Mouse (Mus musculus): ENCODE results near the gene D230025D16Rik. TPM values are rescaled to one million over a fixed set of nuclear protein-coding genes. Genes with fewer than 3 reads are reported as not detected.

The D230025D16Rik gene
- polyA plus RNA-seq, 1 experiment from 2014 or later: 14.8 TPM

DNA sequence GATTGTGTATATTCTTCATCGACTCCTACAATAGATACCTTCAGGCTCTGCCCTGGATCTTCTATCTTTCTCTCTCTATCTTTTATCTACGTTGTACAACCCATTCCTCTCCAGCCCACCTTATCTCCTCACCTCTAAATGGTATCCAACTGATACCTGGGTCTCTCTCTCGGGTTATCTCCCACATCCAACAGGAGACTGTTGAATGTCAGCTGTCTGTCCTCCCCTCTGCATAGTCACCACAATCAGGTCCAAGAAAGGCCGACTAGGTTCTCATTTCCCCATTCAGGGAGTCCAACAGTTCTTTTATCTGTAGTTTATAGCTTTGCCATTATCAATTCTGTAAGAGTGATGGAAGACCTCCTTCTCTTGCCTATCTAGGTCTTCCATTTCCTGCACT is 57.3 kb downstream of the D230025D16Rik start:
- Histone ChIP-seq H3K27ac (ENCODE audit: low read depth, low read length) (no peak overlapping the region), H3K4me1 (replicated peaks; ENCODE audit: control insufficient read depth, insufficient read depth, low read length) (no peaks in the 10 kb centered on the region; the same call in 1 of the 2 replicates), H3K36me3 (ENCODE audit: control insufficient read depth, insufficient read depth) (no peaks in the 10 kb centered on the region), H3K9me3 (ENCODE audit: control insufficient read depth) (no peaks in the 10 kb centered on the region), H3K4me3 (ENCODE audit: low read depth, low read length) (no peak overlapping the region), H3K4me2 (replicated peaks; ENCODE audit: low read depth) (no peak overlapping the region), H3K27me3 (replicated peaks; ENCODE audit: control insufficient read depth, insufficient read depth, low read length) (peaks cover 19% of the 10 kb centered on the region), H3K9ac (ENCODE audit: low read depth, low read length) (no peak overlapping the region)
- WGBS: 83% methylated on average over 4 of the region's 4 CpGs
- no peak for ATAC-seq
- TF ChIP-seq CTCF (IDR thresholded peaks at IDR 0.05; ENCODE audit: low read depth): no peak

DNA sequence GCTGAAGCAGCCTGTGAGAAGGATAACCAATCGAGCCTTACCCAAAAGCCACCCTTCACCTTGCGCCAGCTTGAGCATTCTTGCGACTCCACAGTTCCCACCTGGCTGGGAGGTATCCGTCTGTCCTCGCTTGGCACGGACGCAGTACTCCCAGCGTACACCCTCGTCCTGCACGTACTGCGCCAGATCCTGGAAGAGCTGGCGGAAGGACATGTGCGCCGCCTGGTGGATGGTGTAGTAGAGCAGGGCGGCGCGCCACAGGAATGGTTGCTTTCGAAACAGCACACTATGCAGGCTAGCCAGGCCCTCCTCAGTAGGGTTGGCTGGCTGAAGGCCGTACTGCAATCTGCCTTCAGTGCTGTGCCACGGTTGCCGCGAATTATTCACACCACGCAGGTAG is 58.1 kb downstream of the D230025D16Rik start:
- no peaks in the 10 kb centered on the region; the same call in 1 of the 2 replicates for H3K4me1 ChIP-seq (replicated peaks; ENCODE audit: control insufficient read depth, insufficient read depth, low read length)
- WGBS: 39% methylated on average over 23 of the region's 23 CpGs
- H3K4me3 ChIP-seq (ENCODE audit: low read depth, low read length): no peak overlapping the region
- no peak overlapping the region for H3K9ac ChIP-seq (ENCODE audit: low read depth, low read length)
- H3K27ac ChIP-seq (ENCODE audit: low read depth, low read length): no peak overlapping the region
- peaks cover 16% of the 10 kb centered on the region for H3K27me3 ChIP-seq (replicated peaks; ENCODE audit: control insufficient read depth, insufficient read depth, low read length)
- no peaks in the 10 kb centered on the region for H3K9me3 ChIP-seq (ENCODE audit: control insufficient read depth)
- no peak overlapping the region; the same call in 1 of the 2 replicates for H3K4me2 ChIP-seq (replicated peaks; ENCODE audit: low read depth)
- no peaks in the 10 kb centered on the region for H3K36me3 ChIP-seq (ENCODE audit: control insufficient read depth, insufficient read depth)
- ATAC-seq: peak; percentile 60
- TF ChIP-seq CTCF (IDR thresholded peaks at IDR 0.05; ENCODE audit: low read depth): peak; percentile 96

DNA sequence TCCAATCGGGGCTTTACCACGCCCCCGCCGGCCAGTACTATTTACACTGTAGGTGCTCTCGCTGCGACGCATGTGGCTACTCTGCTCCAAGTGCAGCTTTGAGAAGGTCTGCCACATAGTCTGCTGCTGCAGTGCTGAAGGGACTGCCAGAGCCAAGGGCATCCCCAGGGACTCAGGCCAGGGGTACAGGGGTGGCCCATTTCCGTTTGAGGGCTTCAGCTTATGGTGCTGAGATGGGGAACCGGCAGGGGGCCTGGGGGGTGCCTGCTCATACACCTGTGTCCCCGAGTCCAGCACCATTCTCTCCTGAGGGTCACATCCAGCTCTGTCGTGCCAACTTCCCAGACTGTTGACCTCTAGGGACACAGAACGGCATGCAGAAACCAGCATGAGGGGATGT is 60.6 kb downstream of the D230025D16Rik start:
- H3K9ac ChIP-seq (ENCODE audit: low read depth, low read length): no peak overlapping the region
- H3K4me3 ChIP-seq (ENCODE audit: low read depth, low read length): no peak overlapping the region
- no peaks in the 10 kb centered on the region for H3K36me3 ChIP-seq (ENCODE audit: control insufficient read depth, insufficient read depth)
- TF ChIP-seq CTCF (IDR thresholded peaks at IDR 0.05; ENCODE audit: low read depth): no peak
- H3K27ac ChIP-seq (ENCODE audit: low read depth, low read length): no peak overlapping the region
- ATAC-seq: no peak
- 49% methylated on average over 12 of the region's 12 CpGs for WGBS
- H3K9me3 ChIP-seq (ENCODE audit: control insufficient read depth): no peaks in the 10 kb centered on the region
- no peak overlapping the region for H3K4me2 ChIP-seq (replicated peaks; ENCODE audit: low read depth)
- peaks cover 9% of the 10 kb centered on the region for H3K27me3 ChIP-seq (replicated peaks; ENCODE audit: control insufficient read depth, insufficient read depth, low read length)
- H3K4me1 ChIP-seq (replicated peaks; ENCODE audit: control insufficient read depth, insufficient read depth, low read length): peaks cover 11% of the 10 kb centered on the region; the same call in 1 of the 2 replicates

DNA sequence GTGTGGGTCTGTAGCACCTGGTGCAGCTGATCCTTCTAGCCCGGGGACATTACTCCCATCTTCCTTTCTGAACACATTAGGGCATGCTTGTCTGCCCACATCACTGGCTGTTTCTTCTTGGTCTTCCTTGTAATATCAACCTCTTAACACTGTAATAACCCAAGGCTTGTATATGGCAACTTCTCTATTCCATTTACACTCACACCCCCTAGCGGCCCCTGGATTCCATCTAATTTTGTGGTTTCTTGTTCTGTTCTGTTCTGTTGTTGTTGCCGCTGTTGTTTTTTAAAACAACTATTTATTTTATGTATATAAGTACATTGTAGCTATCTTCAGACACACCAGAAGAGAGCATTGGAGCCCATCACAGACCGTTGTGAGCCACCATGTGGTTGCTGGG is 62.0 kb downstream of the D230025D16Rik start:
- no peak for ATAC-seq
- H3K9ac ChIP-seq (ENCODE audit: low read depth, low read length): no peak overlapping the region
- no peak for TF ChIP-seq CTCF (IDR thresholded peaks at IDR 0.05; ENCODE audit: low read depth)
- WGBS: 90% methylated on average over 4 of the region's 4 CpGs
- no peak overlapping the region for H3K27ac ChIP-seq (ENCODE audit: low read depth, low read length)
- H3K4me1 ChIP-seq (replicated peaks; ENCODE audit: control insufficient read depth, insufficient read depth, low read length): peaks cover 13% of the 10 kb centered on the region; the same call in 1 of the 2 replicates
- no peaks in the 10 kb centered on the region for H3K36me3 ChIP-seq (ENCODE audit: control insufficient read depth, insufficient read depth)
- no peak overlapping the region for H3K4me2 ChIP-seq (replicated peaks; ENCODE audit: low read depth)
- no peak overlapping the region for H3K4me3 ChIP-seq (ENCODE audit: low read depth, low read length)
- H3K9me3 ChIP-seq (ENCODE audit: control insufficient read depth): no peaks in the 10 kb centered on the region
- peaks cover 12% of the 10 kb centered on the region for H3K27me3 ChIP-seq (replicated peaks; ENCODE audit: control insufficient read depth, insufficient read depth, low read length)

DNA sequence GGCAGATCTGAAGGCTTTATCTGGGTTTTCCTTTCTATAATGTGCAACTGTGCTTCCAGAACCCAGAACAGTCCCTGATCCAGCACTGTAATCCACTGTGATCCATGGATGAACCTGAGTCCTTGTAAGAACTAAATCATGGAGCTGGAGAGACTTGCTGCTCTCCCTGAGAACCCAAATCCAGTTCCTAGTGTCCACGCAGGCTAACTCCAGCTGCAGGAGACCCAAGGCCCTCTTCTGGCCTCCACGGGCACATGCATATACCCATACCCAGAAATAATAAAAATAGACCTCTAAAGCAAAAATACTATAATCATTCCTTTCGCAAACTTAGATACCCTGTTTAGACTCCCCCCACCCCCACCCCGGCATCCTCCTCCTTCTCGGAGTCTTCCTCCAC is 63.3 kb downstream of the D230025D16Rik start:
- peaks cover 12% of the 10 kb centered on the region for H3K27me3 ChIP-seq (replicated peaks; ENCODE audit: control insufficient read depth, insufficient read depth, low read length)
- no peak overlapping the region for H3K4me2 ChIP-seq (replicated peaks; ENCODE audit: low read depth)
- no peak overlapping the region for H3K27ac ChIP-seq (ENCODE audit: low read depth, low read length)
- H3K36me3 ChIP-seq (ENCODE audit: control insufficient read depth, insufficient read depth): no peaks in the 10 kb centered on the region
- no peak overlapping the region for H3K9ac ChIP-seq (ENCODE audit: low read depth, low read length)
- TF ChIP-seq CTCF (IDR thresholded peaks at IDR 0.05; ENCODE audit: low read depth): peak; percentile 19; the same call in 1 of the 2 replicates
- whole genome bisulfite sequencing: 85% methylated on average over 5 of the region's 5 CpGs
- H3K4me1 ChIP-seq (replicated peaks; ENCODE audit: control insufficient read depth, insufficient read depth, low read length): peaks cover 13% of the 10 kb centered on the region; the same call in 1 of the 2 replicates
- no peaks in the 10 kb centered on the region for H3K9me3 ChIP-seq (ENCODE audit: control insufficient read depth)
- no peak for ATAC-seq
- H3K4me3 ChIP-seq (ENCODE audit: low read depth, low read length): no peak overlapping the region

DNA sequence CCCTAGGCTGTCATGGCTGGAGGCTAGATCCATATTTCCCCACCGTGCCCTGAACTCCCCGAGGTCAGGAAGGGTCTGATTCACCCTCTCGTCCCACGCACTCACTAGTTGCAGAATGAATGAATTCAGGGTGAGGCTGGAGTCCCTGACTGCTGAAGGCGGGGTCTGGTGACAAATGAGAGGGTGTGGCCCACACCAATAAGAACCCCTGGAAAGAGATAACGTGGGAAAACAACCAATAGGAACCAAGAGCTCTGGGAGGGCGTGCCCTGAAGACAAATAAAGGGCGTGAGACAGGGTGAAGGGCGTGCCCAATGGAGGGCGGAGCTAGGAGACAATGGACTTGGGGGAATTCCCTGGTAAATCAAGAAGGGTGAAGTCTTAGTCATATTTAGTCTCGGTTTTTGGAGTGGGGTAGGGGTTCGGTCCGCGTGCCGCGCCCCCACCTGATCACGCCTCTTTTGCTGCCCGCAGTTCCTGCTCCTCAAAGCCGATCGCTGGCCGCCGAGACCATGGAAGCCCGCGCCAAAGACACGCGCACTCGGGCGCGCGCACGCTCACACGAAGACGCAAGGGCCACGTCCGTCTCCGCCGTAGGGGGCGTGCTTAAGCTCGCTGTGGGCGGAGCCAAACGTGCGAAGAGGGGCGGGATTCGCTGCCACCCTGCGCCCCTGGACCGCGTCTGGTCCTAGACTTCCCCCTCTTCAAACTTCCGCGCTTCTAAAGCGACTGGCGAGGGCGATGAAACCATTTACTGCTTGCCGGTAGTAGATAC is 64.2 kb downstream of the D230025D16Rik start:
- under 1% methylated on average over 53 of the region's 53 CpGs for WGBS
- H3K27ac ChIP-seq (ENCODE audit: low read depth, low read length): peak overlapping the region; percentile 31; the same call in 1 of the 2 replicates
- peaks cover 12% of the 10 kb centered on the region for H3K27me3 ChIP-seq (replicated peaks; ENCODE audit: control insufficient read depth, insufficient read depth, low read length)
- H3K4me2 ChIP-seq (replicated peaks; ENCODE audit: low read depth): peak overlapping the region; percentile 88
- peak overlapping the region; percentile 37; the same call in 1 of the 2 replicates for H3K9ac ChIP-seq (ENCODE audit: low read depth, low read length)
- peak overlapping the region; percentile 64 for H3K4me3 ChIP-seq (ENCODE audit: low read depth, low read length)
- peak; percentile 59 for TF ChIP-seq CTCF (IDR thresholded peaks at IDR 0.05; ENCODE audit: low read depth)
- no peaks in the 10 kb centered on the region for H3K9me3 ChIP-seq (ENCODE audit: control insufficient read depth)
- H3K4me1 ChIP-seq (replicated peaks; ENCODE audit: control insufficient read depth, insufficient read depth, low read length): peaks cover 13% of the 10 kb centered on the region; the same call in 1 of the 2 replicates
- peak; percentile 95 for ATAC-seq
- no peaks in the 10 kb centered on the region for H3K36me3 ChIP-seq (ENCODE audit: control insufficient read depth, insufficient read depth)
